Mouse (Mus musculus) hindbrain, embryonic 16.5 days (tissue): ENCODE results near the gene Cnot8. TPM values are rescaled to one million over a fixed set of nuclear protein-coding genes. Genes with fewer than 3 reads are reported as not detected.

ENCODE experiments used
- ATAC-seq: fragments of 200-750 bp; cut with Nextera tagmentation; 2 replicates; pipeline ENCODE4 v1.8.0; 2017; ENCODE audit warnings: moderate TSS enrichment, moderate library complexity
- H3K27ac ChIP-seq: fragments of 300-500 bp; sonication (generic); 2 replicates; pipeline ENCODE4 v1.5.1; 2014; ENCODE audit warnings: low read depth, mild to moderate bottlenecking, control low read depth, low read length, moderate library complexity
- H3K27me3 ChIP-seq: fragments of 300-500 bp; sonication (generic); replicated peaks from 2 replicates; pipeline ENCODE4 v1.6.1; 2014; ENCODE audit warnings: low read length; ENCODE audit not compliant: control insufficient read depth, insufficient read depth
- H3K36me3 ChIP-seq: fragments of 300-500 bp; sonication (generic); 2 replicates; pipeline ENCODE4 v1.6.1; 2014; ENCODE audit warnings: mild to moderate bottlenecking, low read length, moderate library complexity, mixed read lengths; ENCODE audit not compliant: control insufficient read depth, insufficient read depth
- H3K4me1 ChIP-seq: fragments of 300-500 bp; sonication (generic); 2 replicates; pipeline ENCODE4 v1.6.1; 2014; ENCODE audit warnings: low read depth, low read length; ENCODE audit not compliant: control insufficient read depth, insufficient read depth
- H3K4me2 ChIP-seq: fragments of 300-500 bp; sonication (generic); 2 replicates; pipeline ENCODE4 v1.6.1; 2014; ENCODE audit warnings: mild to moderate bottlenecking, low read length, control low read depth, moderate library complexity
- H3K4me3 ChIP-seq: fragments of 300-500 bp; sonication (generic); 2 replicates; pipeline ENCODE4 v1.5.1; 2014; ENCODE audit warnings: mild to moderate bottlenecking, low read length, control low read depth, moderate library complexity
- H3K9ac ChIP-seq: fragments of 300-500 bp; sonication (generic); 2 replicates; pipeline ENCODE4 v1.6.1; 2014; ENCODE audit warnings: low read depth, mild to moderate bottlenecking, control low read depth, low read length, moderate library complexity
- H3K9me3 ChIP-seq: fragments of 300-500 bp; sonication (generic); 2 replicates; pipeline ENCODE4 v1.6.1; 2014; ENCODE audit warnings: mild to moderate bottlenecking, low read length, moderate library complexity; ENCODE audit not compliant: control insufficient read depth
- WGBS: fragments of 180-500 bp; shearing (Covaris S2); extraction: QIAGEN DNeasy Blood & Tissue Kit; methylation state at CpG from one replicate; pipeline ENCODE4 v1.1.7; 2014; 5-methylcytosine and 5-hydroxymethylcytosine counted together
- polyA plus RNA-seq: library from polyadenylated mRNA; unstranded; fragments of >200 nt; fragmentation: Nextera tagmentation; extraction: Ambion mirVana; gene quantifications from 2 replicates; pipeline ENCODE4 v1.2.1, GENCODE M21; 2015

The Cnot8 gene
- polyA plus RNA-seq, 1 experiment from 2014 or later, result 96.1 TPM

DNA sequence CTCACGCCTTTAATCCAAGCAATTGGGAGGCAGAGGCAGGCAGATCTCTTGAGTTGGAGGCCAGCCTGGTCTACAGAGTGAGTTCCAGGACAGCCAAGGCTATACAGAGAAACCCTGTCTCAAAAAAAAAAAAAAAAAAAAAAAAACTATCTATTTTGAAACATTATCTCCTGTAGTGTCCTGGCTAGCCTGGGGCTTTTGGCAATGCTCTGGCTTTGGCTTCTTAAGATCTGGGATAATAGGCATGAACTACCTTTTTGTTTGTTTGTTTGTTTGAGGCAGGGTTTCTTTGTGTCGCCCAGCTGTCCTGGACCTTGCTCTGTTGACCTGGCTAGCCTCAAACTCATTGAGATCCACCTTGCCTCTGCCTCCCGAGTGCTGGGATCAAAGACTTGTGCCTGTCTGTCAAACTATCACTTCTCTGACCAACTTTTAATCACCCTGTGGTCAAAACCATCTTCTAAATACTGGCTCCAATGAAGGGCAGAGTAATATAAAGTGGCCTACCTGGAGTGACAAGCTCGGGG is 2.7 kb upstream of the Cnot8 start:
- Histone ChIP-seq H3K4me2 (no peak overlapping the region), H3K4me1 (peaks cover 15% of the 10 kb centered on the region), H3K9ac (no peak overlapping the region), H3K4me3 (no peak overlapping the region), H3K27me3 (peaks cover 11% of the 10 kb centered on the region), H3K9me3 (no peaks in the 10 kb centered on the region), H3K36me3 (no peaks in the 10 kb centered on the region), H3K27ac (no peak overlapping the region)
- WGBS, result 87% methylated on average over 4 of the region's 4 CpGs
- ATAC-seq, result no peak

GRCm38 (mm10) chr11:58102146-58102545 is 1.8 kb upstream of the Cnot8 start:
- Histone ChIP-seq H3K4me2 (no peak overlapping the region), H3K27me3 (peaks cover 7% of the 10 kb centered on the region), H3K27ac (no peak overlapping the region), H3K9me3 (no peaks in the 10 kb centered on the region), H3K4me3 (no peak overlapping the region), H3K9ac (no peak overlapping the region), H3K36me3 (no peaks in the 10 kb centered on the region), H3K4me1 (peaks cover 16% of the 10 kb centered on the region)
- 80% methylated on average over 3 of the region's 3 CpGs for WGBS
- ATAC-seq, result no peak

- Histone ChIP-seq H3K4me2 (peak overlapping the region; percentile 72), H3K4me3 (peak overlapping the region; percentile 74), H3K9me3 (no peaks in the 10 kb centered on the region), H3K27ac (peak overlapping the region; percentile 70; the same call in 1 of the 2 replicates), H3K9ac (peak overlapping the region; percentile 67; the same call in 1 of the 2 replicates), H3K4me1 (peaks cover 17% of the 10 kb centered on the region), H3K27me3 (peaks cover 5% of the 10 kb centered on the region), H3K36me3 (no peaks in the 10 kb centered on the region)
- ATAC-seq, result no peak
- 92% methylated on average over 9 of the region's 9 CpGs for WGBS
Measured at GRCm38 (mm10) chr11:58102581-58103343, 1.2 kb upstream of the Cnot8 start.

GRCm38 (mm10) chr11:58103344-58103653 is 654 bp upstream of the Cnot8 start:
- peak overlapping the region; percentile 67 for H3K9ac ChIP-seq
- peak; percentile 61 for ATAC-seq
- 54% methylated on average over 13 of the region's 13 CpGs for whole genome bisulfite sequencing
- H3K9me3 ChIP-seq, result no peaks in the 10 kb centered on the region
- no peaks in the 10 kb centered on the region for H3K36me3 ChIP-seq
- peak overlapping the region; percentile 70 for H3K27ac ChIP-seq
- peaks cover 5% of the 10 kb centered on the region for H3K27me3 ChIP-seq
- H3K4me3 ChIP-seq, result peak overlapping the region; percentile 74
- H3K4me2 ChIP-seq, result peak overlapping the region; percentile 72
- H3K4me1 ChIP-seq, result peaks cover 15% of the 10 kb centered on the region

- Histone ChIP-seq H3K9me3 (no peaks in the 10 kb centered on the region), H3K9ac (peak overlapping the region; percentile 86), H3K4me1 (peaks cover 15% of the 10 kb centered on the region), H3K27ac (peak overlapping the region; percentile 85), H3K27me3 (no peaks in the 10 kb centered on the region), H3K4me3 (peak overlapping the region; percentile 74), H3K4me2 (peak overlapping the region; percentile 67), H3K36me3 (no peaks in the 10 kb centered on the region)
- peak; percentile 0; the same call in 1 of the 2 replicates for ATAC-seq
- WGBS, result under 1% methylated on average over 24 of the region's 24 CpGs
Measured at GRCm38 (mm10) chr11:58104351-58104791, 418 bp downstream of the Cnot8 start.

DNA sequence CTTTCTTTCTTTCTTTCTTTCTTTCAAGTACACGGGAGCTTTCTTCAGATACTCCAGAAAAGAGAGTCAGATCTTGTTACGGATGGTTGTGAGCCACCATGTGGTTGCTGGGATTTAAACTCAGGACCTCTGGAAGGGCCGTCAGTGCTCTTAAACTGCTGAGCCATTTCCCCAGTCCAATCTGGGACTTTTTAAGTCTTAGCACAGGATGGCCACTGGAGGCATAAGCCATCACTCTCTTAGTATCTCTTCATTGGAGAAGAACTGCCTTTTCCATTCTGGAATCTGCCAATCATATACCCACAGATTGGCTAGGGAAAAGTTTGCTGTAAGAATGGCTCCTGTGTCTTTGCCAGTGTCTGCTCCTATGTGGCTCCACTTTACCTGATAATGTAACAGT is 3.1 kb downstream of the Cnot8 start:
- 43% methylated on average over 3 of the region's 3 CpGs for WGBS
- Histone ChIP-seq H3K9ac (no peak overlapping the region), H3K27me3 (no peaks in the 10 kb centered on the region), H3K4me1 (peaks cover 15% of the 10 kb centered on the region), H3K9me3 (no peaks in the 10 kb centered on the region), H3K27ac (no peak overlapping the region), H3K4me2 (no peak overlapping the region), H3K4me3 (no peak overlapping the region), H3K36me3 (peaks cover 10% of the 10 kb centered on the region)
- no peak for ATAC-seq

- Histone ChIP-seq H3K36me3 (peaks cover 10% of the 10 kb centered on the region), H3K27me3 (no peaks in the 10 kb centered on the region), H3K27ac (no peak overlapping the region), H3K9ac (no peak overlapping the region), H3K4me1 (peaks cover 15% of the 10 kb centered on the region), H3K4me3 (no peak overlapping the region), H3K9me3 (no peaks in the 10 kb centered on the region), H3K4me2 (no peak overlapping the region)
- no peak for ATAC-seq
- WGBS, result 86% methylated on average over 4 of the region's 4 CpGs
Measured at GRCm38 (mm10) chr11:58107664-58108337, 3.8 kb downstream of the Cnot8 start.

DNA sequence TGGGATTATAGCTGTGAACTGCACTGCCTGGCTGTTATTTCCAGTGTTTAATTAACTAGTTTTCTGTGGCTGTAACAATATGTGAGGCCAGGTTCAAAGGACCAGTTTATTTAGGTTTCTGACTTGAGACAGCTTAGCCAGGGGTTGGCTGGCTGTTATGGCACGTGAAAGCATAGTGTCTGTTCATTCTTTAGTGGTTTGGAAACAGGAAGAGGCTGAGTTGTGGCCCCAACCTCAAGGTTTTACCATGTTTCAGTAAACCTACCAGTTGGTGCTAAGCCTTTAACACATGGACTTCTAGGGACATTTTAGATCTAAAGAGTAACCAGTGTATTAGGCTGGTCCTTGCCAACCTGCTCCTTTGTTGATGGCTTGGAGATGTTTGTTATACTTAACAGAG is 12.6 kb downstream of the Cnot8 start:
- H3K4me3 ChIP-seq, result no peak overlapping the region
- WGBS, result 90% methylated on average over 1 of the region's 1 CpGs
- no peaks in the 10 kb centered on the region for H3K4me1 ChIP-seq
- H3K27me3 ChIP-seq, result no peaks in the 10 kb centered on the region
- H3K4me2 ChIP-seq, result no peak overlapping the region
- no peak overlapping the region for H3K9ac ChIP-seq
- H3K36me3 ChIP-seq, result peaks cover 38% of the 10 kb centered on the region
- no peaks in the 10 kb centered on the region for H3K9me3 ChIP-seq
- no peak overlapping the region for H3K27ac ChIP-seq
- no peak for ATAC-seq

GRCm38 (mm10) chr11:58117044-58117652 is 13.2 kb downstream of the Cnot8 start:
- no peak overlapping the region for H3K27ac ChIP-seq
- H3K4me1 ChIP-seq, result no peaks in the 10 kb centered on the region
- H3K36me3 ChIP-seq, result peaks cover 44% of the 10 kb centered on the region
- no peaks in the 10 kb centered on the region for H3K9me3 ChIP-seq
- peak; percentile 87 for ATAC-seq
- no peak overlapping the region for H3K4me3 ChIP-seq
- WGBS, result 85% methylated on average over 10 of the region's 10 CpGs
- no peak overlapping the region for H3K9ac ChIP-seq
- no peaks in the 10 kb centered on the region for H3K27me3 ChIP-seq
- H3K4me2 ChIP-seq, result no peak overlapping the region
